Mouse (Mus musculus) small intestine, adult 2 months (tissue): ENCODE measurements around the gene Lrrfip1.
A peak's percentile ranks its signal among the peaks of the same experiment; 100 is the strongest.

Source experiments
- CTCF ChIP-seq: fragments of 200-500 bp; IDR thresholded peaks from 2 replicates; pipeline ENCODE4 v1.5.1; 2012; ENCODE audit warnings: low read depth, mild to moderate bottlenecking, control low read depth, inconsistent platforms, low read length, moderate library complexity, mixed read lengths; ENCODE audit not compliant: insufficient replicate concordance, insufficient read length; ENCODE audit errors: extremely low read depth
- POLR2A ChIP-seq: fragments of 200-500 bp; IDR thresholded peaks from 2 replicates; pipeline ENCODE4 v1.6.1; 2012; ENCODE audit warnings: low read depth, mild to moderate bottlenecking, control low read depth, inconsistent platforms, low read length, moderate library complexity

DNA sequence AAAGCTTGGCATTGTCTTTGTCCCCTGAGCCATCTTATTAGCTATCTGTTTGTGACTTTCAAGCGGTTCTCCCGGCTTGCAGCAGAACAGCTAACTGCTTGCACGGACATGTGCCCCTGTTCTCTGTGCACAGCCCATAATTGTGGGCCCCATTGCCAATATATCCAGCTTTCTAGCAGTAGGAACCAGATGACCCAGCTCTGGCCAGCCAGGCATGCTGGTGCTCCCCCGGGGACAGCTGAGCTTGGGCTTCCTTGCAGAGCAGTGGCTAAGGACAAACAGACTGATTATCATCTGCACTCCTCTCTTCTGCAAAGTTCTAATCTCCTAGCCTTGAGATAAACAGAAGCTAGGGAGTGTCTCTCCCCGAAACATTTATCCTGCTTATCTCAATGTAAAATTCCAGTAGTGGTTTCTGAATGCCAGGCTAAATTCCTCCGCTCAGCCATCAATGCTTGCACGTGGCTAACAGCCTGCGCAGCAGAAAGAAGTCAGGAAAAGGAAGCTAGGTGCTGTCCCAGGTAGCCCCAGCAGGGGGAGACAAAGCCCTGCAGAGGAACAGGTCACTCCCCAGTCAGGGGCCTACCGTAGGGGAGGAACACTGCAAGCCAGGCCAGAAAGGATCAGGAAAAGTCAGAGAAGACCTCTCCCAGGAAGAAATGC is 25.5 kb upstream of the Lrrfip1 start:
- TF ChIP-seq POLR2A = no peak
- TF ChIP-seq CTCF = peak; percentile 99
